Mouse (Mus musculus) hindlimb bud, embryonic 11.5 days (tissue): Measurements from ENCODE around the gene Zfp704.
A peak's percentile ranks its signal among the peaks of the same experiment; 100 is the strongest.
"Not testable (repeated sequence)": the region's sequence is repeated elsewhere in the genome, so short reads cannot be mapped to it uniquely, and the experiment has no call there.

Experiments used
- DNase-seq: peaks from one replicate; pipeline ENCODE4 v3.0.0-alpha.2; 2012; ENCODE audit warnings: low read depth, low spot score; ENCODE audit errors: extremely low spot score

The Zfp704 gene

DNA sequence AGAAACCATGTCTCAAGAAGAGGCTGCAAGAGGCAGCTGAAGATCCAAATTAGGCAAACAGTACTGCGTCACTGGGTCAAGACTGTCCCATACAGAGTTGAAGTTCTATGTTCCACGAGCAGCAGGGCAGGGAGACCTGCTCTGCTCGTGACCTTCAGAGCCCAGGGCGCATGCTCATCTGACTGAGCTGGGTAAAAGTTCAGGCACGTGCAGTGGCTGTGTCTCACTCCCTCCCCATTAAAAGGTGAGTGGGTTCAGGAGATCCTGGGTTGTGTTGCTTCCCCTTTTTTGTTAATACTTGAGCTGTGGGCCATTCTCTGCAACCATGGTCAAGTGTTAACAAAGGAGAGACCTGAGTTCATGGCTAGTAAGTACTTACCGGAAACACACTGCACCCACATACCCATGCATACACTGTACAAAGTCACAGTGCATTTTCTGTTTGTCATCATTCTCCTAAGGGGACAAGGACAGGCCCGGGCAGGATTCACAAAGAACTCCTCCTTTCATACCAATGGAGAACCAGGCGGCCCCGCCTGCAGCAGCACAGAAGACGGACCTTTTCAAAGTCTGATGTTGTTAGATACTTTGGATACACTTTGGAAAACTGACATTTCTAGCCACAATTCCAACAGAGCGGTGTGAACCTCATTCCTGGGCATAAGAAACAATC, 10.0 kb downstream of the Zfp704 start:
- DNase-seq = no peak

DNA sequence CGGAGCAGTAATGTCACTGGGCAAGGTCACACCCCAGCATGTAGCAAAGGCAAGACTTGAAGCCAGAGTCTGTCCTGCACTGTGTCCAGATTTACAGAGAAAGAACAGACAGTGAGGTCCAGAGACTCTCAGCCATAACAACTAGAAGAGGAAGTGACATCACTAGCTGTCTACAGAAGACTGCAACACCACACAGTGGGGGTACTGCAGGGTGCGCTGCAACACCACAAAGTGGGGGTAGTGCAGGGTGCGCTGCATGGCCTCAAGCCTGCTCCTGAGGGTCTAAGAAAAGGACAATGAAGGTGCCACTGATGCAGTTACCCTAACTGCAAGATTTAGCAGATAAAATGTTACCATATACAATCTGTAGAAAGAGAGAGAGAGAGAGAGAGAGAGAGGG, 11.8 kb downstream of the Zfp704 start:
- DNase-seq = no peak

DNA sequence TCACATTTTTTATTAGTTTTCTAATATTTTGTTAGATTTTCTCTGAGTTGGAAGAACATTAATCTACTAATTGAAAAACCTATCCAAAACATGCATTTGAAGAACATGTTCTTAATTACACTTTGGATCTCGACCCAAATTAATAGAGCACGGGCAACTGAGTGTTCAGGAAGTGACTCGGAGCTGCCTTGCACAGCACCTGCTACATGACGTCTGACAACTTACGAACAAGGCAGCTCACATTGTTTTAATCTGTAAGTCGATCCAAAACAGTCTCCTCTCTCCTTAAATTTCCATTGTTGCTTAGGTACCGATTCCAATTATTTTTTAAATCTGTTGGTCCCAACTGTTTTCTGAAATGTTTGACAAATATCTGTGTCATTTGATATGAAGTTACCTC, 15.4 kb downstream of the Zfp704 start:
- no peak for DNase-seq

DNA sequence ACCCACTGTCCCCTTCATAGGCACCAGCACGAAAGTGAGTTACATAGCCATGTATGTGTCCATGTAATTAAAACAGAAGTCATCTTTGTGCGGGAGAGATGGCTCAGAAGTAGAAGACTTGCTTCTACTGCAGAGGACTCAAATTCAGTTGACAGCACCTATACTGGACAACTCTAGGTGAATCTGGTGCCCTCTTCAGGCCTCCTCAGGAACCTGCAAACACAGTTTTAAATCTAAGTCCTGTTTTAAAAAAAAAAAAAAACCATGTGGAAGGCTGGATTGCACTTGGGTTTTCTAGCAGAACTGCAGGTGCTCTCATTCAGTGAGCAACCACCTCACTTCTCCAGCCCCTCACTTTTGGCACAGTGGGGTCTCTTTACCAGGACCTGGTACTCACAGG, 16.1 kb downstream of the Zfp704 start:
- no peak for DNase-seq

DNA sequence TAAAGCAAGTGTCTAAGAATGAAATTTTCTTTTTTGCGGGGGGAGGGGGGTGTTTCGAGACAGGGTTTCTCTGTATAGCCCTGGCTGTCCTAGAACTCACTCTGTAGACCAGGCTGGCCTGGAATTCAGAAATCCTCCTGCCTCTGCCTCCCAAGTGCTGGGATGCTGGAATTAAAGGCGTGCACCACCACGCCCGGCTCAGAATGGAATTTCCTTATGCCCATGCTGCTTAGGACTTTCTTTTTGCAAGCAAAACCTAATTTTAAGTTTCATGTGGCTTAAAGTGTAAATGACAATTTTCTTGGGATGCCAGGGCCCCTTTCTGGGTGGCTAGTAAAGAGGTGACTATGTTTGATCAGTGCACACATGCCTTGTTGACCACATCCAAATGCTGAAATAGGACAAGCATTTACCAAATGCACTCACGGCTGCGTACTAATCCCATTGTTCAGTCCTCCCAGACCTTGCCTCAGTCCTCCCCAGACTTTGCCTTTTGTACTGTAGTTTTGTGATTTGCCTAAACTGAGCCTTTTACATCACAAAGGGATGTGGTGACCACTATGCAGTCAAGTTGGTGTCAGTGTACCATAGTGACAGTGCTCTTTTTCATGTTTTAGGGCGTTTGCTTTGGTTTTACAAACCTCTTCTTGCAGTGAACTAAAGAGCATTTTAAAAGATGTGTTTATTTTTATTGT, 18.3 kb downstream of the Zfp704 start:
- no peak for DNase-seq

DNA sequence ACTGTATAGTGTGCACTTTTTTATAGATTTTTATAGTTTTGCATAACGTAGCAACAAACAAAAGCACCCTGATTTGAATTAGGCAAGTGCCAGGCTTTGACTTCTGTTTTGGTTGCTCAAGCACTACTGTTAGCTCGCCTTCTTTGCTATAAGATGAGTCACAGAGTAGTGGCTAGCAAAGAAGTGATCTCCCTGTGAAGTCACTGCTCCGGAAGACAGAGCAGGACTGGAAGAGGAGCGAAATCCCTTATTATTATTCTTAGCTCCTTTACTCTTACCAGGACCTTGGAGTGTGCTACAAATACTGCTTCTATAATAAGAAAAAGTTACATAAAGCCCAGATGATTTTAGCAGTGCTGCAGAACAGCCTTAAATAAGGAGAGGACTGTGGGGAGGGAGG, 21.2 kb downstream of the Zfp704 start:
- no peak for DNase-seq

DNA sequence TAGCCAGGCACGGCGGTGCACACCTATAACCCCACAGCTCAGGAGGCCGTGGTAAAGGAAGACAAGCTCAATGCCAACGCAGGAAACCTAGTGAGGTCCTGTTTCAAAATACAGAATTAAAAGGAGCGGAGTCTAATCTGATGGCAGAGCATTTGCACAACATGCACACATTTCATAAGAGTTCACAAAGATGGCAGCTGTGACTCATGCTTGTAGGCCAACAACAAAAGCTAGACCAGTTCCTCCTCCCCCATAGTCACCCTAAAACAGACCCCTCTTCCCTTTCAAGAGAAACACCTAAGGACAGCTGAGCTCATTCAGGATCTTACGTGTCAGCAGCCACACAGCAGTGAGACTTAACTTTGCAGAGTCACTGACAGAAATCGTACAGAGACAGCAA, 22.6 kb downstream of the Zfp704 start:
- DNase-seq = no peak

DNA sequence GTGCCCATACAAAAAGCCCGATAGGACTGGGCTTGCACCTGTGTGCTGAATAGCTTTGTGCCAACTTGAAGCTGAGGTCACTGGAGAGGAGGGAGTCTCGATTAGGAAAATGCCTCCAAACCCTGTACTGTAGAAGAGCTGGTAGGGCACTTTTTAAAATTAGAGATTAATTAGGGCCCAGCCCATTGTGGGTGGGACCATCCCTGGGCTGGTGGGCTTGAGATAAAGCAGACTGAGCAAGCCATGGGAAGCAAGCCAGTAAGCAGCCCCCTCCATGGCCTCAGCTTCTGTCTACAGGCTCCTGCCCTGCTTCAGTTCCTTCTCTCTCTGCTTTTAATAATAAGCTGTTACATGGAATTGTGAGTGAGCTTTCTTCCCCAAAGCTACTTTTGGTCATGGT, 26.4 kb downstream of the Zfp704 start:
- DNase-seq = no peak

DNA sequence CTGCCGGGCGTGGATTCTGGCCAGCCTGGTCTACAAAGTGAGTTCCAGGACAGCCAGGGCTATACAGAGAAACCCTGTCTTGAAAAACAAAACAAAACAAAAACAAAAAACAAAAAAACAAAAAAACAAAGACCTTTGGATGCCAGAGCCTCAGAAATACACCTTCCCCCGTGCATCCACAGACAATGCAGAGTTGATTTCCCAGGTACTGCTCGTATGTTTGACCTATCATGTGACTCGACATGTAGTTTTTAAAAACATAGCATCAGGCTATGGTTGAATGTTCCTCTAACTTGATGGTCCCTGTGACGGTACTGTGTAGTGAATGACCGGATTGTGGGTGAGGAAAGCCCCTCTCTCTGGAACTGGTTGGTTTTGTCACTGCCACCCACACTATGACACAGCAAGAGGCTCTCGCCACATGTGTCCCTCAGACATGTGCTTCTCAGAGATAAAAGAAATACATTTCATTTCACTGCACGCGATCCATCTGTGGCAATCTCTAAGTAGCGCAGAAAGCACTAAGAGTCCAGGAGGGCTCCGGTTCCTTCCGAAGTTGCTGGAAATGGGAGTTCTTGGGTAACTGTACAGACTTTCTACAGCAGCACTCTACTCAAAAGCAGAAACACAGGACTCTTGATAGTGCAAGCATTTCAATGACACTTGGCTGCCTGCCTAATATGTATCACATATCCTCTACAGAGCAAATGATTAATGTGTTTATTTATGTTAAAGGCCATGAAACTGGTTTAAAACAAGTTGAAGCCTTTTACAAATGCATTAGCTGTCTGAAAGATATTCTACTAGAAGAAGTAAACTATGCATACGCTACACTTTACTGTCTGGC, 28.7 kb downstream of the Zfp704 start:
- DNase-seq = no peak

DNA sequence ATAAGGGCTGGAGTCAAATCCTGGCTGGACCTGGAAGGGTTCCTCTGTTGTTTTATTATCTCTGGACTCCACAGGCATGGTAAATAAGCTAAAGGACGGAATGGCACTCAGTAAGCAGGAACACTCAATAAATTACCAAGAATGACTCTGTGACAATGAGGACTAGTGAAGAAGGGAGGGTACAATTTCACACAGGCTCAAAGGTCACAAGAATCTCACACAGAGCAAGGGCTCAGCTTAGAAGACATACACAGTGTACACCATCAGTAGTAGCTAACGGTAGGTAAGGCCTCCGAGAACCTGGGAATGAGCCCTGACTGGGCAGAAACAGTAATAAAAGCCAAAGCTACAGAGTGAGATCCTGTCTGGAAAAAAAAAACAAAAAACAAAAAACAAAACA, 29.8 kb downstream of the Zfp704 start:
- DNase-seq = no peak

DNA sequence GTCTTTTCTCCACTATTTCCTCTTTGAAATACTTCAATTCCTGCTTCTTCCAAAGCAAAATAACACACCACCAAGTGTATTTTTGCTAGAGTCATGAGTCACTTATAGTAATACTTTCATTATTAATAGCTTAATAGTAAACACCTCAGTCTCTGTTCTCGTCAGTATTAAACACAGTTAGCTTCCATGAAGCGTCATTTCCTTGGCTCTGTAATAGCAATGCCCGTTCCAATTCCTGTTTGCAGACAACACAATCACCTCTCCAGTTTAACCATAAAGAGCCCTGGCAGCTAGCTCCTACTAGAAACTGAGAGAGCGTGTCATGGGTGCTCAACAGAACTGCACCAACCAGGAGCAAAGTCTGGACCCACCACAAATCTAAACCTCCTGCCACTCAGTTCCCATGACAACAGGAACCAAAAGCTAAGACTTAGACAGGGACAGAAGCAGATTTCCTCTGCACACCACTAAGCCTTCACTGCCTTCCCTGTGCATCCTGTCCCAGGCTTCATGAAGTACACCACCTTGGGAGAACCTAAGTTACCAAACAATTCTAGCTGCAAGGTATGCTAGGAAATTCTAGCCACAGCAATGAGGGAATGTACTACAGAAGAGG, 30.7 kb downstream of the Zfp704 start:
- no peak for DNase-seq

DNA sequence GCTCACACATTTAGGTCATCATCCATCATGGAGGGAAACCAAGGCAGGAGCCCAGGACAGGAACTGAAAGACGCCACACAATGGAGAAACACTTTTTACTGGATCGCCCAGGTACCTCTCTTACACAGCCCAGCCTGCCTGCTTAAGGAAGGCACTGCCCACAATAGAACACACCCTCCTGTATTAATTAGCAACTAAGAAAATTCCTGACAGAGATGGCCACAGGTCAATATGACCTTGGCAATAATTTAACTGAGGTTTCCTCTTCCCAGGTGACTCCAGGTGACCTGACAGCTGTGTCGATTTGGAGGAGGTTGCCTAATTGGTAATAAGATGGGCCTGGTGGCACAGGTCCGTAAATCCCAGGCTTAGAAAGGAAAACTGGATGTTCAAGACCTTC, 33.0 kb downstream of the Zfp704 start:
- DNase-seq = no peak

DNA sequence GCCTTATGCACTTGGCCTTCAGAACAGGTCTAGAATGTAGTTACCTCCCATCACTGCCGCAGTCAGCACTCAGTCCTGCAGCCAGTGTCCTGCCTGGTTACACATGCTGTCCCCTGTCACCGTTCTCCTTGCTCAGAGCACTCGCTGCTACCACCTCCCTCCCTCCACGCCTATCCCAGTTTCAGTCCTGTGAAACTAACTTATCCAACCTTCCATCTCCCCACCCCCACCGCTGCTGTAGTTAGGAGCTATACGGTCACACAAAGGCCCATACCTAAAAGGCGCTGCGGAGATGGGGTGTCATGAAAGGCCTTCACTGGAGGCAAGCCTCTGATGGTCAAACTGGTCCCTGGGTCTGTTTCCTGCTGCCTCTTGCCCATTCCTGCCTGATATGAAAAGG, 35.6 kb downstream of the Zfp704 start:
- no peak for DNase-seq

DNA sequence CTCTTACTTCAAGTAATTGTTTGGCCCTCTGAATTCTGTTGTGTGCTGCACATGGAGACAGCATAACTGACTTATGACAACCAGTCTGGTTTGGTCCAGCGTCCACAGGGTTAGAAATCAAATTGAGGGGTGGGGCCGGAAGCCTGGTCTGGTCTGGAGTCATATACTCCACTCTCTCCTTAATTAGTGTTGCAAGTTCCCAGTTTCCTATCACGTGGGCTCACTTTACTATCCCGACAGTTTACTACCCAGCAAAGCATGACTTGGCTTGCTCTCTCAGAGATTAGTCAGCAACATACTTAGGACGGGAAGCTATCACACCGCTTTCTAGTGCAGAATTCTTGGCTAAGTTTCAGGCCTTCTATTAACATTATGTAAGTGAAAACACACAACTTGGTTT, 36.3 kb downstream of the Zfp704 start:
- peak; percentile 31 for DNase-seq

DNA sequence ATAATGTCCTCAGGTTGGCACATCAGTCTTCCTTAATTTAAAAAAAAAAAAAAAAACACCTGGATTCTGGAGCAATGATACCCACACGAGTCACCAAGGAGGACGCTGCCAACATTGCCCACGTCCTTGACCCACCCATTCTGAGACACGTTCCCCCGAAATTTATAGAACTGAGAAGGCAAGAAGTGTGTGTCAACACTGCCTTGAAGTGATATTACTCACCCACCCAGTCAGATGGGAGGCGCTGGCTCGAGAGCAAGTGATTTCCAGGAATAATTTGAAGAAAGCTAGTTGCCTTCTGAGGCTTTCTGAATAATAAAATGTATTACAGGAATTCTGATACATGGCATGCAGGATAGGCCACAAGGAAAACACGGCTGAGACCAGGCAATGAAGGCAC, 37.6 kb downstream of the Zfp704 start:
- no peak for DNase-seq

DNA sequence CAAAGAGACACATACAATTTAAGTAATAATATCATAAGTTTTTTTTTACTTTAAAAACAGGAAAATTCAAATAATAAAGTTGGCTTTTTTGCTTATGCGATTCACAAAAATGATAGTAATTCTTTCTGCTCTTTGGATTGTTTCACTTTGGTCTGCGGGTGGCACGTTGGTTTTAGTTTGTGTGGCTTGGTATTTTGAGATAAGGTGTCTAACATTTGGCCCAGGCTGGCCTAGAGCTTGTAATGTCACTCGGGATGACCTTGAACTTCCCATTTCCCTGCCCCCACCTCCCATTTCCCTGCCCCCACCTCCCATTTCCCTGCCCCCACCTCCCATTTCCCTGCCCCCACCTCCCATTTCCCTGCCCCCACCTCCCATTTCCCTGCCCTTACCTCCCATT, 39.1 kb downstream of the Zfp704 start:
- no peak for DNase-seq

DNA sequence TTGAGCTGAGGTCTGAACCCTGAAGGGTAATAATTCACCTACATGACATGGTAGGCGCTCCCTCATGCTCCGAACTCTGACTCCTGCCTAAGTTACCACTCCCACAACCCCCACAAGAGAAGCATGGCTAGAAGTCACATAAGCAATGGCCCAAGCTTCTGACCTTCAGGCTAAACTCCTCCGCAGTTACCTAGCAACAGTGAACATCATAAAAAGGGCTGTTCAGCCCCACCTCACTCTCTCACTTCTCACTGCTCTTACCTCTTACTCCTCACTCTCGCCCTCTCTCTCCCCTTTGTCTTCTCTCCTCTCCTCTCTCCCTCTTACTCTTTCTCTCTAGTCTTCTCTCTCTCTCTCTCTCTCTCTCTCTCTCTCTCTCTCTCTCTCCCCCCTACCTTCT, 40.2 kb downstream of the Zfp704 start:
- not testable (repeated sequence) for DNase-seq

DNA sequence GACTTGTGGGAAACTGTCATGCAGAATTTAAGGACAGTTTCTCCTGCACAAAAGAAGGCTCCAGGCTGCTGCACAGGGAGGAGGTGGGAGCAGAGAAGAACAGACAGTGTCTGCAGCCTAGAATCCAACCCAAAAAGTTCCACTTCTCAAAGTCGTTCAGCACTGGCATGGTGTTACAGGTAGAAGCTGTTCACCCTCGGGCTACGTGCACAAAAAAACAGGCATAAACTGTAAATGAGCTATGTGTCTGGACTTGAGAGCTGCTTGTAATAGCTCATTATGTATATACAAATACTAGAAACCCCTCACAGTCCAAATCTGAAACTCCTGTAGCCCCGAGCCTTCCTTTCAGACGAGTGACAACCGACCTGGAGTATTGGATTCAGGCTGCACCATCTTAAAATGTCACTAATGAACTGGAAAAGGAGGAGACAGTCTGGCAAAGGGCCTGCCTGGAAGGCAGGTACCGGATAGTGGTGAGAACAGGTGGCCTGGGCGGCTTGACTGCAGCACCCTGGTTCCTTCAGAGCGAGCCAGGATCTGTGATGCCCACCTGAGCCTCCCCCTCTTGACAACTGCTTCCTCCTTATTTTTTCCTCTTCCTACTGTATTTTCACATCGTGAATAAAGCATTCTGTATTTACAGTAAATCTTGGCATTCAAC, 41.2 kb downstream of the Zfp704 start:
- no peak for DNase-seq

DNA sequence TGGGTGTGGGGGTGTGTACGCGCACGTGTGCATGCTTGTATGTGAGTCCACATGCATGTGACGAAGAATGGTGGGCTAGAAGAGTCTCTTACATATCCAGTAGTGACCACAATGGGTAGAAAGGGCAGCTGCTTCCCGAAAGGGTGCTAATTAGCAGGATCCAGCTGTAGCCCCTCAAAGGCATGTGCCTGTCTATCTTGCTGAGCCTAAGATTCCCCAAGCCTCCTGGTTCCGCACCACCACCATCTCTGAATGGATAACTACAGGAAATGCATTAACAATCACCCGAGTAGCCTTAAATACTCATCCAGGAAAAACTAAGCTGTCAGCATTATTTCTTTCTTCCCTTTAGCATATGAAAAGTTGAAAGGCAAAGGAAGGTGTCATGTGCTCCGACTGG, 41.9 kb downstream of the Zfp704 start:
- DNase-seq = no peak

DNA sequence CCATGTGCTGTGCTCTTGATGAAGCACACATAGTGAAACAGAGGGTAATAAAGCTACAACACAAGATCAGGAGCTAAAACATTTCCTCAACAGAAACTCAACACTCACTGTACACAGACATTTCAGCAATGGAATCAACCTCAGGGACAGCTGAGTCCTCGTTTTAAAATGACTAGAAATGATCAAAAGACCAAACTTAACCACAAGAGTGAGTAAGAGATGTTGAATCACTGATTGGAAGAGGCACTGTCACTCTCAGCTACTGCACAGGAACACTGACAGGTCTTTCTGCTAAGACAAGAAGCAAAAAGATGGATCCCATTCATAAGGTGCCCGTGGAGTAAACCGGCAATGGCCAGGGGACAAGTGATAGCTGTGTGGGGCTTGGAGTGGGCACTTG, 43.1 kb downstream of the Zfp704 start:
- DNase-seq = no peak

DNA sequence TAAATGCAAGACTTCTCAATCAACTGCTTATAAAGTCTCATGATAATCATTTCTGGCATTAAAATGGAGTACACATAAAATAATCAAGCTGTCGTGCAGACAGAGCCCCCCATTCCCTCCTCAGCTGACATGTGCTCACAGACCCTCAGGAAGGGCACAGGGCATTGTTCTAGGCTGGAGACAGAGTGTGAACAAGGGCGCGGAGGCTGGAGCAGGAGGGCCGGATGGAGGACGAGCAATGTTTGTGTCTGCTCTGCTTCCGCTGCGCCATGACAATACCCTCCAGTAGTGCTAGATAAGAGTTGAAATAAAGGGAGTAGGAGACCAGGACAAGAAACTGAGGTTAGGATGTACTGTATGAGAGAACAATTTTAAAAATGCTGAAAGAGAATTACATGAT, 46.3 kb downstream of the Zfp704 start:
- DNase-seq = no peak
